Mouse (Mus musculus): Measurements from ENCODE around the gene Them4. TPM values are rescaled to one million over a fixed set of nuclear protein-coding genes. Genes with fewer than 3 reads are reported as not detected.
A peak's percentile ranks its signal among the peaks of the same experiment; 100 is the strongest.

The Them4 gene
- polyA plus RNA-seq, 1 experiment from 2014 or later = 12.2 TPM

- ATAC-seq (ENCODE audit: low read depth) = no peak
- Histone ChIP-seq H3K4me2 (ENCODE audit: low read depth, low read length) (no peak overlapping the region), H3K4me1 (ENCODE audit: control insufficient read depth, insufficient read depth, low read length) (no peaks in the 10 kb centered on the region), H3K9ac (ENCODE audit: low read depth, low read length) (no peak overlapping the region), H3K36me3 (ENCODE audit: control insufficient read depth, insufficient read depth, low read length) (peaks cover 18% of the 10 kb centered on the region), H3K27me3 (replicated peaks; ENCODE audit: control insufficient read depth, insufficient read depth, low read length) (no peaks in the 10 kb centered on the region), H3K9me3 (ENCODE audit: control insufficient read depth, low read length) (no peaks in the 10 kb centered on the region), H3K4me3 (ENCODE audit: low read depth, low read length) (no peak overlapping the region), H3K27ac (replicated peaks; ENCODE audit: low read depth, low read length) (no peak overlapping the region)
- no peak for DNase-seq (ENCODE audit: low spot score)
- WGBS = 64% methylated on average over 3 of the region's 3 CpGs
Observed at GRCm38 (mm10) chr3:94328681-94329080, 18.8 kb downstream of the Them4 start.

- no peaks in the 10 kb centered on the region for H3K4me1 ChIP-seq (ENCODE audit: control insufficient read depth, insufficient read depth, low read length)
- H3K9ac ChIP-seq (ENCODE audit: low read depth, low read length) = no peak overlapping the region
- H3K9me3 ChIP-seq (ENCODE audit: control insufficient read depth, low read length) = no peaks in the 10 kb centered on the region
- no peak overlapping the region for H3K27ac ChIP-seq (replicated peaks; ENCODE audit: low read depth, low read length)
- H3K4me3 ChIP-seq (ENCODE audit: low read depth, low read length) = no peak overlapping the region
- DNase-seq (ENCODE audit: low spot score) (no peak), ATAC-seq (ENCODE audit: low read depth) (no peak)
- no peak overlapping the region for H3K4me2 ChIP-seq (ENCODE audit: low read depth, low read length)
- no peaks in the 10 kb centered on the region for H3K27me3 ChIP-seq (replicated peaks; ENCODE audit: control insufficient read depth, insufficient read depth, low read length)
- peaks cover 15% of the 10 kb centered on the region for H3K36me3 ChIP-seq (ENCODE audit: control insufficient read depth, insufficient read depth, low read length)
- 90% methylated on average over 4 of the region's 4 CpGs for WGBS
Observed at GRCm38 (mm10) chr3:94334442-94334841, 24.6 kb downstream of the Them4 start.

GRCm38 (mm10) chr3:94338522-94338921 lies 28.6 kb downstream of the Them4 start:
- no peak overlapping the region for H3K4me2 ChIP-seq (ENCODE audit: low read depth, low read length)
- H3K9me3 ChIP-seq (ENCODE audit: control insufficient read depth, low read length) = no peaks in the 10 kb centered on the region
- H3K27ac ChIP-seq (replicated peaks; ENCODE audit: low read depth, low read length) = no peak overlapping the region
- H3K4me1 ChIP-seq (ENCODE audit: control insufficient read depth, insufficient read depth, low read length) = no peaks in the 10 kb centered on the region
- no peak overlapping the region for H3K9ac ChIP-seq (ENCODE audit: low read depth, low read length)
- WGBS = 82% methylated on average over 3 of the region's 3 CpGs
- H3K27me3 ChIP-seq (replicated peaks; ENCODE audit: control insufficient read depth, insufficient read depth, low read length) = no peaks in the 10 kb centered on the region
- ATAC-seq (ENCODE audit: low read depth) = no peak
- DNase-seq (ENCODE audit: low spot score) = no peak
- H3K4me3 ChIP-seq (ENCODE audit: low read depth, low read length) = no peak overlapping the region
- no peaks in the 10 kb centered on the region for H3K36me3 ChIP-seq (ENCODE audit: control insufficient read depth, insufficient read depth, low read length)

GRCm38 (mm10) chr3:94341959-94342422 lies 32.1 kb downstream of the Them4 start, which contains the start of gene Them5:
Them5 (plus strand) TSS chr3:94342099.
- H3K4me2 ChIP-seq (ENCODE audit: low read depth, low read length) = no peak within 1 kb of the TSS
- 38% methylated on average over 3 of the region's 3 CpGs for WGBS
- no peaks in the 10 kb centered on the region for H3K27me3 ChIP-seq (replicated peaks; ENCODE audit: control insufficient read depth, insufficient read depth, low read length)
- ATAC-seq (ENCODE audit: low read depth) (no peak), DNase-seq (ENCODE audit: low spot score) (no peak)
- no peak within 1 kb of the TSS for H3K9ac ChIP-seq (ENCODE audit: low read depth, low read length)
- H3K27ac ChIP-seq (replicated peaks; ENCODE audit: low read depth, low read length) = no peak within 1 kb of the TSS; the same call in 1 of the 2 replicates
- H3K36me3 ChIP-seq (ENCODE audit: control insufficient read depth, insufficient read depth, low read length) = no peaks in the 10 kb centered on the region
- no peaks in the 10 kb centered on the region for H3K9me3 ChIP-seq (ENCODE audit: control insufficient read depth, low read length)
- no peaks in the 10 kb centered on the region for H3K4me1 ChIP-seq (ENCODE audit: control insufficient read depth, insufficient read depth, low read length)
- H3K4me3 ChIP-seq (ENCODE audit: low read depth, low read length) = no peak within 1 kb of the TSS

GRCm38 (mm10) chr3:94342552-94342951 lies 32.7 kb downstream of the Them4 start:
- H3K27ac ChIP-seq (replicated peaks; ENCODE audit: low read depth, low read length) = no peak overlapping the region; the same call in 1 of the 2 replicates
- no peak overlapping the region for H3K4me3 ChIP-seq (ENCODE audit: low read depth, low read length)
- ATAC-seq (ENCODE audit: low read depth) (peak; percentile 9; the same call in 1 of the 2 replicates), DNase-seq (ENCODE audit: low spot score) (peak; percentile 24)
- no peaks in the 10 kb centered on the region for H3K36me3 ChIP-seq (ENCODE audit: control insufficient read depth, insufficient read depth, low read length)
- no peaks in the 10 kb centered on the region for H3K4me1 ChIP-seq (ENCODE audit: control insufficient read depth, insufficient read depth, low read length)
- H3K27me3 ChIP-seq (replicated peaks; ENCODE audit: control insufficient read depth, insufficient read depth, low read length) = no peaks in the 10 kb centered on the region
- no peak overlapping the region for H3K9ac ChIP-seq (ENCODE audit: low read depth, low read length)
- no peak overlapping the region for H3K4me2 ChIP-seq (ENCODE audit: low read depth, low read length)
- 19% methylated on average over 1 of the region's 1 CpGs for WGBS
- H3K9me3 ChIP-seq (ENCODE audit: control insufficient read depth, low read length) = no peaks in the 10 kb centered on the region

GRCm38 (mm10) chr3:94344182-94344581 lies 34.3 kb downstream of the Them4 start:
- Histone ChIP-seq H3K4me1 (ENCODE audit: control insufficient read depth, insufficient read depth, low read length) (no peaks in the 10 kb centered on the region), H3K4me3 (ENCODE audit: low read depth, low read length) (no peak overlapping the region), H3K9ac (ENCODE audit: low read depth, low read length) (no peak overlapping the region), H3K27me3 (replicated peaks; ENCODE audit: control insufficient read depth, insufficient read depth, low read length) (no peaks in the 10 kb centered on the region), H3K9me3 (ENCODE audit: control insufficient read depth, low read length) (no peaks in the 10 kb centered on the region), H3K27ac (replicated peaks; ENCODE audit: low read depth, low read length) (no peak overlapping the region), H3K36me3 (ENCODE audit: control insufficient read depth, insufficient read depth, low read length) (no peaks in the 10 kb centered on the region), H3K4me2 (ENCODE audit: low read depth, low read length) (no peak overlapping the region)
- ATAC-seq (ENCODE audit: low read depth) (peak; percentile 41; the same call in 1 of the 2 replicates), DNase-seq (ENCODE audit: low spot score) (peak; percentile 33)
- WGBS = 72% methylated on average over 2 of the region's 2 CpGs

GRCm38 (mm10) chr3:94344897-94345296 lies 35.0 kb downstream of the Them4 start:
- Histone ChIP-seq H3K4me3 (ENCODE audit: low read depth, low read length) (no peak overlapping the region), H3K27ac (replicated peaks; ENCODE audit: low read depth, low read length) (no peak overlapping the region), H3K4me1 (ENCODE audit: control insufficient read depth, insufficient read depth, low read length) (no peaks in the 10 kb centered on the region), H3K9ac (ENCODE audit: low read depth, low read length) (no peak overlapping the region), H3K36me3 (ENCODE audit: control insufficient read depth, insufficient read depth, low read length) (no peaks in the 10 kb centered on the region), H3K27me3 (replicated peaks; ENCODE audit: control insufficient read depth, insufficient read depth, low read length) (no peaks in the 10 kb centered on the region), H3K4me2 (ENCODE audit: low read depth, low read length) (no peak overlapping the region), H3K9me3 (ENCODE audit: control insufficient read depth, low read length) (no peaks in the 10 kb centered on the region)
- ATAC-seq (ENCODE audit: low read depth) (no peak), DNase-seq (ENCODE audit: low spot score) (no peak)
- 70% methylated on average over 3 of the region's 3 CpGs for WGBS

GRCm38 (mm10) chr3:94348146-94348545 lies 38.3 kb downstream of the Them4 start:
- WGBS = 64% methylated on average over 2 of the region's 2 CpGs
- Histone ChIP-seq H3K9ac (ENCODE audit: low read depth, low read length) (no peak overlapping the region), H3K9me3 (ENCODE audit: control insufficient read depth, low read length) (peaks cover 3% of the 10 kb centered on the region; the same call in 1 of the 2 replicates), H3K4me2 (ENCODE audit: low read depth, low read length) (no peak overlapping the region), H3K4me3 (ENCODE audit: low read depth, low read length) (no peak overlapping the region), H3K27me3 (replicated peaks; ENCODE audit: control insufficient read depth, insufficient read depth, low read length) (no peaks in the 10 kb centered on the region), H3K4me1 (ENCODE audit: control insufficient read depth, insufficient read depth, low read length) (no peaks in the 10 kb centered on the region), H3K27ac (replicated peaks; ENCODE audit: low read depth, low read length) (no peak overlapping the region), H3K36me3 (ENCODE audit: control insufficient read depth, insufficient read depth, low read length) (no peaks in the 10 kb centered on the region)
- ATAC-seq (ENCODE audit: low read depth) = no peak
- no peak for DNase-seq (ENCODE audit: low spot score)

GRCm38 (mm10) chr3:94360812-94361211 lies 50.9 kb downstream of the Them4 start:
- H3K27ac ChIP-seq (replicated peaks; ENCODE audit: low read depth, low read length) = no peak overlapping the region
- WGBS = 10% methylated on average over 1 of the region's 1 CpGs
- H3K9ac ChIP-seq (ENCODE audit: low read depth, low read length) = no peak overlapping the region
- ATAC-seq (ENCODE audit: low read depth) (peak; percentile 19; the same call in 1 of the 2 replicates), DNase-seq (ENCODE audit: low spot score) (peak; percentile 83)
- H3K9me3 ChIP-seq (ENCODE audit: control insufficient read depth, low read length) = no peaks in the 10 kb centered on the region
- H3K4me3 ChIP-seq (ENCODE audit: low read depth, low read length) = no peak overlapping the region
- H3K27me3 ChIP-seq (replicated peaks; ENCODE audit: control insufficient read depth, insufficient read depth, low read length) = peaks cover 23% of the 10 kb centered on the region; the same call in 1 of the 2 replicates
- H3K4me1 ChIP-seq (ENCODE audit: control insufficient read depth, insufficient read depth, low read length) = peaks cover 3% of the 10 kb centered on the region; the same call in 1 of the 2 replicates
- no peak overlapping the region for H3K4me2 ChIP-seq (ENCODE audit: low read depth, low read length)
- H3K36me3 ChIP-seq (ENCODE audit: control insufficient read depth, insufficient read depth, low read length) = no peaks in the 10 kb centered on the region
